Mouse (Mus musculus): ENCODE measurements around the gene Arid1b. TPM values are rescaled to one million over a fixed set of nuclear protein-coding genes. Genes with fewer than 3 reads are reported as not detected.

Arid1b gene
- polyA plus RNA-seq, 1 experiment from 2014 or later, result 2.2 TPM

DNA sequence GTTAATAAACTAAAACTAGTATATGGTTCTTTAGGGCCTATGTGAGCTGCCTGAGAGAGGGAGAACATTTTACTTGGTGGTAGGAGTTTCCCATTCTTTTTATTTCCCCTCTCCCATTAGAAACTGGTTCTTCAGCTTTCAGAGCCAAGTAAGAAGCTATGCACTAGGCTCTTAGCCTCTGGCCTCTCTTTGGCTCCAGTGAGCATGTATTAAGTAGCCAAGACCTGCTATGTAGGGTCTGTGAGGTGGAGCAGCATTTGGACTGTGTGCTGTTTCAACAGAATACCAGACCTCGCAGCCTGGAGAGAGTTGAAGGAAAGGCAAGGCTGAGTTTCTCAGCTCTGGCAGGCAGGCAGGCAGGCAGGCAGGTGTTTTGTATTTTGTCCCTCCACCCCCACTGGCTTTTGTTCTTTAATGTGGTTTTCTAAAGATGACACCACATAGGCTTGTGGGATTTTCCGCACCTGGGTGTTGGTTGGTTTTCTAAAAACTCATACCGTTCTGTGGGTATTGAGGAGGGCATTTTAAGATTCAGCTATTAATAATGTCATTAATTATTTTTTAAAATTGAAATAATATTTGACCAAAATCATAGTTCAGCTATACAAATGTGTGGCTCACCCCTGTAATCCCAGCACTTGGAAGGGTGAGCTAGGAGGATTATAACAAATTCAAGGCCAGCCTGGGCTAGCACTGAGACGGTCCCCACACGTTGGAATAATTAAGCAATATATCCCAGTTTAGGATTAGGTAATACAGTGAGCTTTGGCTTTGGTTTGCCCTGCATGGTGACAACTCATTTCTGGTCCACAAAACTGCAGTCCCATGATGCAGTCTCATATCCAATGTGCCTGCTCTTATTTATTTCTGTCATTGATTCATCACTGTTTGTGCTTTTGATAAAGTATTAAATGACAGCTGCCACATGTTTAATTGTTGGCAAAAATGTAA is 132.0 kb downstream of the Arid1b start:
- DNase-seq (no peak), ATAC-seq (no peak)
- H3K9ac ChIP-seq (replicated peaks), result no peak overlapping the region
- H3K4me2 ChIP-seq (ENCODE audit: low read depth, low read length), result no peak overlapping the region
- H3K4me3 ChIP-seq (ENCODE audit: low read depth, low read length), result no peak overlapping the region
- no peaks in the 10 kb centered on the region for H3K27me3 ChIP-seq (ENCODE audit: insufficient read depth, low read length)
- TF ChIP-seq CTCF (IDR thresholded peaks at IDR 0.05; ENCODE audit: low read depth), result no peak
- no peak for TF ChIP-seq EP300 (IDR thresholded peaks at IDR 0.05; ENCODE audit: low read depth)
- H3K36me3 ChIP-seq (replicated peaks; ENCODE audit: insufficient read depth, low read length), result peaks cover 4% of the 10 kb centered on the region; the same call in 1 of the 2 replicates
- no peaks in the 10 kb centered on the region for H3K4me1 ChIP-seq (ENCODE audit: insufficient read depth)
- H3K27ac ChIP-seq (ENCODE audit: low read depth), result no peak overlapping the region
- no peaks in the 10 kb centered on the region for H3K9me3 ChIP-seq (ENCODE audit: low read length)
- WGBS (ENCODE audit: insufficient replicate concordance), result 75% methylated on average over 5 of the region's 5 CpGs

DNA sequence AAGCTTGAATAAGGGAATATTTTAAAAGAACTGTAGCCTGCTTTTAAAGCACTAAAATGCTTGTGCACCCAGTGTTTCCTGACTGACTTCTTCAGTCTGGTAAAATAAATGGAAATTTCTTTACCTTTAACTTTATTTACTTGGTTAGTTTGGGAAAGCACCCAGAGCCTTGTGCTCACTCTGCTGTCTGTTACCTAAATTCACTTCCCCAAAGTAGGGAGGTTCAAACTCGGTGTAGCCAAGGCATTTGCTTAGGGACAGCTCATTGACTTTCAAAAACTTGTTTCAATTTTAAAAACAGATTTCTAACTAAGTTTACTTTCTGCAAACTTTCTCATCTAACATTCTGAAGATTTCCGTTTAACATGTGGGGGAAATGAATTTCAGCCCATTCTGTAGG is 135.5 kb downstream of the Arid1b start:
- Histone ChIP-seq H3K9me3 (ENCODE audit: low read length) (no peaks in the 10 kb centered on the region), H3K4me2 (ENCODE audit: low read depth, low read length) (no peak overlapping the region), H3K4me1 (ENCODE audit: insufficient read depth) (peaks cover 12% of the 10 kb centered on the region), H3K27me3 (ENCODE audit: insufficient read depth, low read length) (no peaks in the 10 kb centered on the region), H3K9ac (replicated peaks) (no peak overlapping the region), H3K36me3 (replicated peaks; ENCODE audit: insufficient read depth, low read length) (peaks cover 4% of the 10 kb centered on the region; the same call in 1 of the 2 replicates), H3K4me3 (ENCODE audit: low read depth, low read length) (no peak overlapping the region), H3K27ac (ENCODE audit: low read depth) (no peak overlapping the region)
- TF ChIP-seq EP300 (IDR thresholded peaks at IDR 0.05; ENCODE audit: low read depth) (no peak), CTCF (IDR thresholded peaks at IDR 0.05; ENCODE audit: low read depth) (no peak)
- ATAC-seq, result no peak
- DNase-seq, result no peak
- 67% methylated on average over 2 of the region's 2 CpGs for WGBS (ENCODE audit: insufficient replicate concordance)

- no peak overlapping the region for H3K4me3 ChIP-seq (ENCODE audit: low read depth, low read length)
- 76% methylated on average over 4 of the region's 4 CpGs for WGBS (ENCODE audit: insufficient replicate concordance)
Measured at GRCm38 (mm10) chr17:5130116-5130515, 136.0 kb downstream of the Arid1b start.

GRCm38 (mm10) chr17:5131706-5132105 is 137.6 kb downstream of the Arid1b start:
- H3K36me3 ChIP-seq (replicated peaks; ENCODE audit: insufficient read depth, low read length), result peaks cover 4% of the 10 kb centered on the region; the same call in 1 of the 2 replicates
- H3K4me1 ChIP-seq (ENCODE audit: insufficient read depth), result peaks cover 18% of the 10 kb centered on the region
- no peak for TF ChIP-seq EP300 (IDR thresholded peaks at IDR 0.05; ENCODE audit: low read depth)
- no peak for TF ChIP-seq CTCF (IDR thresholded peaks at IDR 0.05; ENCODE audit: low read depth)
- H3K9me3 ChIP-seq (ENCODE audit: low read length), result no peaks in the 10 kb centered on the region
- no peak for ATAC-seq
- H3K27me3 ChIP-seq (ENCODE audit: insufficient read depth, low read length), result no peaks in the 10 kb centered on the region
- H3K4me3 ChIP-seq (ENCODE audit: low read depth, low read length), result no peak overlapping the region
- no peak for DNase-seq
- 0 out of 2 replicates have a peak overlapping the region, but pooled peaks have one; percentile 4 for H3K27ac ChIP-seq (ENCODE audit: low read depth)
- WGBS (ENCODE audit: insufficient replicate concordance), result 91% methylated on average over 6 of the region's 6 CpGs
- no peak overlapping the region for H3K4me2 ChIP-seq (ENCODE audit: low read depth, low read length)
- no peak overlapping the region for H3K9ac ChIP-seq (replicated peaks)

More at GRCm38 (mm10) chr17:5130116-5130515, 136.0 kb downstream of the Arid1b start:
- Histone ChIP-seq H3K4me1 (ENCODE audit: insufficient read depth) (peaks cover 14% of the 10 kb centered on the region), H3K27ac (ENCODE audit: low read depth) (no peak overlapping the region), H3K9me3 (ENCODE audit: low read length) (no peaks in the 10 kb centered on the region), H3K36me3 (replicated peaks; ENCODE audit: insufficient read depth, low read length) (peaks cover 4% of the 10 kb centered on the region; the same call in 1 of the 2 replicates), H3K9ac (replicated peaks) (no peak overlapping the region), H3K27me3 (ENCODE audit: insufficient read depth, low read length) (no peaks in the 10 kb centered on the region), H3K4me2 (ENCODE audit: low read depth, low read length) (no peak overlapping the region)
- ATAC-seq, result no peak
- no peak for TF ChIP-seq EP300 (IDR thresholded peaks at IDR 0.05; ENCODE audit: low read depth)
- no peak for TF ChIP-seq CTCF (IDR thresholded peaks at IDR 0.05; ENCODE audit: low read depth)
- DNase-seq, result no peak

GRCm38 (mm10) chr17:5132296-5132986 is 138.3 kb downstream of the Arid1b start:
- Histone ChIP-seq H3K9ac (replicated peaks) (no peak overlapping the region), H3K36me3 (replicated peaks; ENCODE audit: insufficient read depth, low read length) (peaks cover 4% of the 10 kb centered on the region; the same call in 1 of the 2 replicates), H3K4me3 (ENCODE audit: low read depth, low read length) (no peak overlapping the region), H3K4me2 (ENCODE audit: low read depth, low read length) (no peak overlapping the region), H3K4me1 (ENCODE audit: insufficient read depth) (peaks cover 18% of the 10 kb centered on the region), H3K9me3 (ENCODE audit: low read length) (no peaks in the 10 kb centered on the region), H3K27ac (ENCODE audit: low read depth) (peak overlapping the region; percentile 30; the same call in 1 of the 2 replicates), H3K27me3 (ENCODE audit: insufficient read depth, low read length) (no peaks in the 10 kb centered on the region)
- ATAC-seq (peak; percentile 80; the same call in 1 of the 2 replicates), DNase-seq (no peak)
- no peak for TF ChIP-seq EP300 (IDR thresholded peaks at IDR 0.05; ENCODE audit: low read depth)
- 83% methylated on average over 14 of the region's 14 CpGs for WGBS (ENCODE audit: insufficient replicate concordance)

GRCm38 (mm10) chr17:5132987-5133355 is 138.8 kb downstream of the Arid1b start:
- DNase-seq (no peak), ATAC-seq (no peak)
- H3K9ac ChIP-seq (replicated peaks), result no peak overlapping the region
- H3K27ac ChIP-seq (ENCODE audit: low read depth), result peak overlapping the region; percentile 30; the same call in 1 of the 2 replicates
- H3K27me3 ChIP-seq (ENCODE audit: insufficient read depth, low read length), result no peaks in the 10 kb centered on the region
- WGBS (ENCODE audit: insufficient replicate concordance), result 81% methylated on average over 7 of the region's 7 CpGs
- H3K36me3 ChIP-seq (replicated peaks; ENCODE audit: insufficient read depth, low read length), result peaks cover 2% of the 10 kb centered on the region; the same call in 1 of the 2 replicates
- peaks cover 21% of the 10 kb centered on the region for H3K4me1 ChIP-seq (ENCODE audit: insufficient read depth)
- H3K4me3 ChIP-seq (ENCODE audit: low read depth, low read length), result no peak overlapping the region
- no peaks in the 10 kb centered on the region for H3K9me3 ChIP-seq (ENCODE audit: low read length)
- no peak for TF ChIP-seq EP300 (IDR thresholded peaks at IDR 0.05; ENCODE audit: low read depth)
- TF ChIP-seq CTCF (IDR thresholded peaks at IDR 0.05; ENCODE audit: low read depth), result no peak
- H3K4me2 ChIP-seq (ENCODE audit: low read depth, low read length), result no peak overlapping the region

Measured in liver, postnatal 0 days (tissue).